Mouse (Mus musculus) forebrain, embryonic 13.5 days (tissue): ENCODE results near the gene Cox10. TPM values are rescaled to one million over a fixed set of nuclear protein-coding genes. Genes with fewer than 3 reads are reported as not detected.
A peak's percentile ranks its signal among the peaks of the same experiment; 100 is the strongest.

Experiments
- ATAC-seq: fragments of 200-750 bp; cut with Nextera tagmentation; 2 replicates; pipeline ENCODE4 v1.8.0; 2017
- H3K27ac ChIP-seq: fragments of 300-500 bp; sonication (generic); 2 replicates; pipeline ENCODE4 v1.5.1; 2015; ENCODE audit warnings: inconsistent platforms, mild to moderate bottlenecking, moderate library complexity
- H3K27me3 ChIP-seq: fragments of 300-500 bp; sonication (generic); 2 replicates; pipeline ENCODE4 v1.6.1; 2015; ENCODE audit warnings: mild to moderate bottlenecking, inconsistent platforms
- H3K36me3 ChIP-seq: fragments of 300-500 bp; sonication (generic); 2 replicates; pipeline ENCODE4 v1.6.1; 2015; ENCODE audit warnings: mild to moderate bottlenecking, inconsistent platforms; ENCODE audit not compliant: poor library complexity, severe bottlenecking
- H3K4me1 ChIP-seq: fragments of 300-500 bp; sonication (generic); 2 replicates; pipeline ENCODE4 v1.6.1; 2015; ENCODE audit warnings: inconsistent platforms
- H3K4me2 ChIP-seq: fragments of 300-500 bp; sonication (generic); 2 replicates; pipeline ENCODE4 v1.6.1; 2015; ENCODE audit warnings: inconsistent platforms, mild to moderate bottlenecking, moderate library complexity
- H3K4me3 ChIP-seq: fragments of 300-500 bp; sonication (generic); 2 replicates; pipeline ENCODE4 v1.5.1; 2015; ENCODE audit warnings: mild to moderate bottlenecking, inconsistent platforms
- H3K9ac ChIP-seq: fragments of 300-500 bp; sonication (generic); 2 replicates; pipeline ENCODE4 v1.6.1; 2015; ENCODE audit warnings: mild to moderate bottlenecking, inconsistent platforms
- H3K9me3 ChIP-seq: fragments of 300-500 bp; sonication (generic); replicated peaks from 2 replicates; pipeline ENCODE4 v1.6.1; 2016; ENCODE audit warnings: inconsistent platforms
- WGBS: fragments of 180-500 bp; shearing (Covaris S2); methylation state at CpG from one replicate; pipeline ENCODE4 v1.1.7; 2015; 5-methylcytosine and 5-hydroxymethylcytosine counted together
- polyA plus RNA-seq: library from polyadenylated mRNA; unstranded; fragments of >200 nt; fragmentation: Nextera tagmentation; extraction: Ambion mirVana; gene quantifications from 2 replicates; pipeline ENCODE4 v1.2.1, GENCODE M21; 2015

Gene Cox10
- polyA plus RNA-seq, 1 experiment from 2014 or later = 19.4 TPM

DNA sequence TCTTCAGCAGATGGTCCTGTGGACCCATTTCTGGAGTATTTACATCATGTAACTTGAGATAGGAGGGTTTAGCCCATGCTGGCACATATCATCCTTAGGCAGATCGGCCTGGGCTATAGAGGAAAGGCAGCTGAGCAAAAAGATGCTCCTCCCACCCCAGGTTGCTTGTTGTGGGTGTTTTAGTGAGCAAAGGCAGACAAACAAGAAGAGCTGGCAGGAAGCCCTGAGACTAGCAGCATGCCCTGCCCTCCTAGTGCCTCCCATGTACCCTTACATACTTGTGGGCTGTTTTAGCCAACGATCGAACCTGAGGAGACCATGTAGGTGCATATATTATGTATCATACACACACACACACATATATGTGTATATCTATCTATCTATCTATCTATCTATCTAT, 135.3 kb downstream of the Cox10 start:
- WGBS = 90% methylated on average over 3 of the region's 3 CpGs
- no peak overlapping the region for H3K27ac ChIP-seq
- H3K9me3 ChIP-seq = no peaks in the 10 kb centered on the region
- H3K4me1 ChIP-seq = no peaks in the 10 kb centered on the region
- no peaks in the 10 kb centered on the region for H3K36me3 ChIP-seq
- ATAC-seq = no peak
- no peak overlapping the region for H3K9ac ChIP-seq
- H3K27me3 ChIP-seq = 0 out of 2 replicates have a peak, but pooled peaks cover 6% of the 10 kb centered on the region
- H3K4me2 ChIP-seq = no peak overlapping the region
- no peak overlapping the region for H3K4me3 ChIP-seq

GRCm38 (mm10) chr11:63943268-63943890, 135.9 kb downstream of the Cox10 start:
- Histone ChIP-seq H3K4me2 (no peak overlapping the region), H3K9ac (no peak overlapping the region), H3K4me1 (no peaks in the 10 kb centered on the region), H3K27ac (no peak overlapping the region), H3K36me3 (no peaks in the 10 kb centered on the region), H3K27me3 (peaks cover 6% of the 10 kb centered on the region; the same call in 1 of the 2 replicates), H3K4me3 (no peak overlapping the region), H3K9me3 (no peaks in the 10 kb centered on the region)
- no peak for ATAC-seq
- WGBS = 93% methylated on average over 13 of the region's 13 CpGs

DNA sequence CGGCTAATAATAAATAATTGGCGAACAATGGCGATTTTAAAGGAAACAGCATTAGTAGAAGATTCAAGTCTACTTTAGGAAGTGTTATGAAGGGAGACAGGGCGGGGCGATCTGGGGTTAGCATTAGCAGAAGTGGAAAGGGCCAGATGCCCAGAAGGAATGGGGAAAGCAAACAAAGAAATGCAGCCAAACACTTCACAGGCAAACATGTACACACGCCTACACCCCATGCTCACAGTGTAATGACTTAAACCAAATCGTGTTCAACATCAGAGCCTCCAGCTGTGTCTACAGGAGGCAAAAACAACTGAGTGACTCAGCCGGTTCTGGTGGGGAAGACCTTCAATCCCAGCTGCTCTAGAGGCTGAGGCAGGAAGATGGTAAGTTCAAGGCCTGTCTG, 137.1 kb downstream of the Cox10 start:
- WGBS = 82% methylated on average over 8 of the region's 8 CpGs
- Histone ChIP-seq H3K4me3 (no peak overlapping the region), H3K4me2 (no peak overlapping the region), H3K4me1 (no peaks in the 10 kb centered on the region), H3K27ac (no peak overlapping the region), H3K9ac (no peak overlapping the region), H3K9me3 (no peaks in the 10 kb centered on the region), H3K36me3 (no peaks in the 10 kb centered on the region), H3K27me3 (peaks cover 10% of the 10 kb centered on the region)
- no peak for ATAC-seq

- no peak overlapping the region for H3K27ac ChIP-seq
- H3K27me3 ChIP-seq = peaks cover 49% of the 10 kb centered on the region
- H3K9ac ChIP-seq = no peak overlapping the region
- H3K4me1 ChIP-seq = no peaks in the 10 kb centered on the region
- H3K4me2 ChIP-seq = no peak overlapping the region
- WGBS = 37% methylated on average over 3 of the region's 3 CpGs
- ATAC-seq = no peak
- no peaks in the 10 kb centered on the region for H3K36me3 ChIP-seq
- H3K4me3 ChIP-seq = no peak overlapping the region
- H3K9me3 ChIP-seq = no peaks in the 10 kb centered on the region
Measured at GRCm38 (mm10) chr11:63936641-63937040, 142.6 kb downstream of the Cox10 start.

DNA sequence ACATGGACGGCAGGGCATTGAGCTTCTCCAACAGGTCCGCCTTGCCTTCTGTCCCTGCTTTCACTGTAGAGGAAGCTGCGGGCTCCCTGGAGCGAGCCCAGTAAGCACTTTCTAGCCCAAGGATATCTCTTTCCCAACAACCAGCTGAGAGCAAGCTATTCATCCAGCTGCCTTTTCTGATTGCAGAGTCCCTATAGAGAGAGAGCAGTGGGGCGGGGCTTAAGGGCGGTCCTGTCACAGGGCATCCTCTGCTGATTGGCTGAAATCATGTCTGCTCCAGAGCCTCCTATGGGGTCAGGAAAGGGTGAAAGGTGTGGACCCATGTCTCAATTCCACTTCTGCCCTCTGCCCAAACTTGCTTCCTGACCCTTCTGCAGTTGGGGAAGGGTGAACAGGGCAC, 152.4 kb downstream of the Cox10 start:
- no peak overlapping the region for H3K9ac ChIP-seq
- no peak overlapping the region for H3K27ac ChIP-seq
- no peak for ATAC-seq
- no peak overlapping the region for H3K4me2 ChIP-seq
- no peaks in the 10 kb centered on the region for H3K9me3 ChIP-seq
- WGBS = 71% methylated on average over 6 of the region's 6 CpGs
- no peaks in the 10 kb centered on the region for H3K36me3 ChIP-seq
- H3K4me3 ChIP-seq = no peak overlapping the region
- peaks cover 25% of the 10 kb centered on the region for H3K4me1 ChIP-seq
- peaks cover 72% of the 10 kb centered on the region for H3K27me3 ChIP-seq

GRCm38 (mm10) chr11:63925161-63925582, 154.1 kb downstream of the Cox10 start:
- H3K9ac ChIP-seq = no peak overlapping the region
- H3K27ac ChIP-seq = no peak overlapping the region
- 1% methylated on average over 31 of the region's 31 CpGs for WGBS
- peaks cover 41% of the 10 kb centered on the region for H3K4me1 ChIP-seq
- no peaks in the 10 kb centered on the region for H3K36me3 ChIP-seq
- peak overlapping the region; percentile 31 for H3K4me3 ChIP-seq
- ATAC-seq = no peak
- no peaks in the 10 kb centered on the region for H3K9me3 ChIP-seq
- peaks cover 83% of the 10 kb centered on the region for H3K27me3 ChIP-seq
- peak overlapping the region; percentile 56 for H3K4me2 ChIP-seq

DNA sequence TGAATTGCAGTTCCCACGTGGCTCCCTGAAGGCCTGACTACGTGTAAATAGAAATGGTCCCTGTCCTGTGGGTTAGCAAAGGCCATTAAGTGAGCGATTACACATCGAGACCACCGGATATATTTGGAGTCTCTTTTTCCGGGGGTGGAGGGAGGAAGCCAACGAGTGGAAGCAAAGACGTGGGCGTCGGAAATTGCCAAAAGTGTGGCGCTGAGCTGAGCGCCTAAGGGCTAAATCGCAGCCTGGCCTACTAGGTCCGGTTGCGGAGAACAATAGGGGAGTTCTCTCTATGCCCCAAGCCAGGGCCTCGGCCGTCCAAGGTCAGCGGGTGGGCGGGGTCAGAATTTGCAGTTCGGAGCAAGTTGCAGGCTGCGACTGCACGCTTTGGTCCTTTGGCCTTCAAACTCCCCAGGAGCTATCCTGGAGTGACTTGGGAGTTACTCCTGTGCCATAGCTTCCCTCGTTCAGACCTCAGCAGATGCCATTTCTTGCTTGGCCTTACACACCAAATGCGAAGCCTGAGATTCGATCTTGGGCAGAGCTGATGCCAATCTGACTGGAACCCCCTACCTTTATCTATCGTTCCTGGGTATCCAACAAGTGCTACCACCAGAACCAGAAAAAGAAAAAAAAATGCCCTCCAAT, 154.9 kb downstream of the Cox10 start:
- Histone ChIP-seq H3K9me3 (no peaks in the 10 kb centered on the region), H3K4me2 (no peak overlapping the region), H3K4me1 (peaks cover 47% of the 10 kb centered on the region), H3K4me3 (no peak overlapping the region; the same call in 1 of the 2 replicates), H3K27me3 (peaks cover 84% of the 10 kb centered on the region), H3K36me3 (no peaks in the 10 kb centered on the region), H3K9ac (no peak overlapping the region), H3K27ac (no peak overlapping the region)
- ATAC-seq = no peak
- WGBS = 2% methylated on average over 26 of the region's 26 CpGs

DNA sequence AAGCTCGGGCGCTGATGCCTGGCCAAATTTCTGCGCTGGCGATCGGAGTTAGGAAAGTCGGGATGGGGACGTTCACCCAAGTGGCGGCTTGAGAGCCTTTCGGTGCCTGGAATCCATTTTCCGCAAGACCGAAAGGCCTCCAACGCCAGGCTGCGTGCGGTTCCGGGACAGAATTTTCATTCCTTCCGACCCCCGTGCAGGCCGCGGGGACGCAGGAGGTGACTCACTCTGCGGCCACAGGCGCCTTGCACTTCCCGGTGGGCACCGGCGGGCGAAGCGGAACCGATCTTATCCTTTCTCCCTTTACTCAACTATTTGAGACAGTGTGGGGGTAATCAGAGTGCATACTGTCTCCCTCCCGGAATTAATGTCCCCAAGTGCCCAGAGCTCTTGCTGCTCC, 155.9 kb downstream of the Cox10 start:
- peak overlapping the region; percentile 53 for H3K4me3 ChIP-seq
- H3K27ac ChIP-seq = no peak overlapping the region
- H3K4me1 ChIP-seq = peaks cover 53% of the 10 kb centered on the region
- no peaks in the 10 kb centered on the region for H3K9me3 ChIP-seq
- ATAC-seq = no peak
- H3K4me2 ChIP-seq = peak overlapping the region; percentile 94
- H3K27me3 ChIP-seq = peaks cover 92% of the 10 kb centered on the region
- under 1% methylated on average over 29 of the region's 29 CpGs for WGBS
- no peaks in the 10 kb centered on the region for H3K36me3 ChIP-seq
- H3K9ac ChIP-seq = no peak overlapping the region

DNA sequence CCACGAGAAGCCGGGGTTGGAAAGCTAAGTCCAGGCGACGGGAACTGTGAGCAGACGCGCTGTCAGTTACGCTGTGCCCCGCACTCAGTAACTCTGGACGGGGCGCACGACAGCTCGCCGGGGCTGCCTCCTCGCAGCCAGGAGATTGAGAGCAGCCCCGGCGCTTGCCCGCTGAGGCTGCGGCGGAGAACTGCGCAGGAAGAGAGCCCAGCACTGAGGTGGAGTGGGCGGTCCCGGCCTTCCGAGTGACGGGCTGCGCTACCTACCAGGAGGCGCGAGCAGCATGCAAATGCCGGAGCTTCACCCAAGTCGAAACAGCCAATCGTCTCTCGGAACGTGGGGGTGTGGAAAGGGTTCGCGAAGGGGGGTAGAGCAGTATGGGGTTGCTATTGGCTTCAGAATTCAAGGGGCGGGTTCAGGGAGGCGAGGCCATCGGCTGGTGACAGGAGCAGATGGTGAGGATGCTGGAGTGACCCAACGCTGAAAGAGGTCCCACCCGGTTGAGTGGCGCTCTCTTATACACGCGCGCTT, 157.1 kb downstream of the Cox10 start, which contains the start of gene Hs3st3b1:
TSS of gene Hs3st3b1 (minus strand) at position 200 of the 531 bp plus-strand sequence.
- Histone ChIP-seq H3K4me3 (peak within 1 kb of the TSS; percentile 53), H3K27me3 (peaks cover 98% of the 10 kb centered on the region), H3K9ac (peak within 1 kb of the TSS; percentile 62), H3K27ac (no peak within 1 kb of the TSS; the same call in 1 of the 2 replicates), H3K4me2 (peak within 1 kb of the TSS; percentile 94), H3K36me3 (no peaks in the 10 kb centered on the region), H3K4me1 (peaks cover 57% of the 10 kb centered on the region), H3K9me3 (no peaks in the 10 kb centered on the region)
- WGBS = under 1% methylated on average over 43 of the region's 43 CpGs
- ATAC-seq = peak; percentile 97

- Histone ChIP-seq H3K27me3 (peaks cover 97% of the 10 kb centered on the region), H3K4me1 (peaks cover 57% of the 10 kb centered on the region), H3K27ac (no peak overlapping the region), H3K9me3 (no peaks in the 10 kb centered on the region), H3K9ac (peak overlapping the region; percentile 62), H3K4me3 (peak overlapping the region; percentile 53), H3K36me3 (no peaks in the 10 kb centered on the region), H3K4me2 (peak overlapping the region; percentile 94)
- peak; percentile 19 for ATAC-seq
- under 1% methylated on average over 74 of the region's 80 CpGs for WGBS
Measured at GRCm38 (mm10) chr11:63921044-63921951, 158.0 kb downstream of the Cox10 start.

- ATAC-seq = peak; percentile 72
- Histone ChIP-seq H3K4me1 (peaks cover 57% of the 10 kb centered on the region), H3K9me3 (no peaks in the 10 kb centered on the region), H3K36me3 (no peaks in the 10 kb centered on the region), H3K27ac (no peak overlapping the region), H3K4me2 (peak overlapping the region; percentile 94), H3K27me3 (peaks cover 96% of the 10 kb centered on the region), H3K9ac (peak overlapping the region; percentile 62), H3K4me3 (peak overlapping the region; percentile 53)
- WGBS = 0% methylated on average over 33 of the region's 33 CpGs
Measured at GRCm38 (mm10) chr11:63920531-63920930, 158.7 kb downstream of the Cox10 start.
